Mouse (Mus musculus) T-cell, adult 2 months (primary cell): ENCODE data around the gene Tgm1.
A peak's percentile ranks its signal among the peaks of the same experiment; 100 is the strongest.

ENCODE experiments used
- DNase-seq: peaks from one replicate; pipeline ENCODE4 v3.0.0; 2022; ENCODE audit warnings: low spot score

Tgm1 gene

DNA sequence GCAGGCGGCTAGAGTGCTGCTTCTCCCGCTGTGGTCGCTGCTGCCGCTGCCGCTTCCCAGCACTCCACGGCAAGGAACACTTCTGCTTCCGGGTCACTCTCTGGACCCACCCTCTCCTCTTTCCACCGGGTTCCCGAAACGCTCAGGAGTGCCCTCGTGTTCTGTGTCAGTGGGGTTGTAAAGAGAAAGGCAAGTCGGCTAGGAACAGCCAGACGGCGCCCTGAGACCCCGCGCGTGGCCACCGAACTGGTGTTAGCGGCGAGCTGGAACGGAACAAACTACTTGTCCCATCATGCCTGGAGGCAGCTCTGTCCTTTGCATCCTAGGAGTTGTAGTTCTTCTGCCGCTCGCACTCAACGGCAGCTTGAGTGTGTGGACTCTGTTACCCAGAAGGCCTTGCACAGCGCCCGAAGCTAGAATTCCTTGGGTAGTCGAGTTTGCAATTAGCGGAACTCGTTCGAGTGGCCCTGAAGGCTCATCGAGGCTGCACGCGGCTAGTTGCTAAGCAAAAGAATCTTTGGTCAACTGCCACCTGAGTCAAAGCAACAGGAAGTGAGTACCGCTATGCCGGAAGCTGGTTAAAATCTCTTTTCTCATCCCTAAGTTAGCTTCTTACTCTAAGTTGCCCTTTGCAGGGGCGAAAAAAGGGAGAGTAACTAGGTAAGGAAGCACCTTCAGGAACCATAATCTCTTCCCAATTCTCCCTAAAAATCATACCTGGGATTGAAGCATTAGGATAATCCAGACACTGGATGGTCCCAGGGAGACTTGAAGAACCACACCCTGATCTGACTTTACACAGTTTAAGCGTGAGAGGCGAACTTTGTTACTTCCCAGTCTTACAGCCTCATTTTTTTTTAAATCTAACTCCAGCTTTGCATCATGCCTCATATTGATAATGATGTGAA is 41.6 kb downstream of the Tgm1 start, which contains the start of the genes Gmpr2 and Nedd8:
Gmpr2 (plus strand) TSS at position 109 of the 908 bp plus-strand sequence.
Nedd8 (minus strand) TSS at position 292 of the 908 bp plus-strand sequence.
- peak; percentile 92 for DNase-seq

DNA sequence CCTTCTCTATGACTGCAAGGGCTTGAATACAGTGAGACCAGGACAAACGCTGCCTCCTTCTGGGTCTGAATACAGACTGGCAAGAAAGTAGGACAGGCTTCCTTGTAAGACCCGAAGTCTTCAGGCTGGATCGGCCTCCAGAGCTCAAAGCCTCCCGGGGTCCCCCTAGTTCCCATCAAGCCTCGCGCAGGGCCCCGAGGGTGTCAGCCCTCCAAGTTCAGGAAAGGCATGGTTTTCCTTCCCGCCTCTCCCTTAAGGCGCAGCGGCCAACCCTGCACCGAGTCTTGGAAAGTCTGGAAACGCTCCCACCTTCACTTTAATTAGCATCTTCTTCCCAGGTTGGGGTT is 42.3 kb downstream of the Tgm1 start:
- DNase-seq, result peak; percentile 6

DNA sequence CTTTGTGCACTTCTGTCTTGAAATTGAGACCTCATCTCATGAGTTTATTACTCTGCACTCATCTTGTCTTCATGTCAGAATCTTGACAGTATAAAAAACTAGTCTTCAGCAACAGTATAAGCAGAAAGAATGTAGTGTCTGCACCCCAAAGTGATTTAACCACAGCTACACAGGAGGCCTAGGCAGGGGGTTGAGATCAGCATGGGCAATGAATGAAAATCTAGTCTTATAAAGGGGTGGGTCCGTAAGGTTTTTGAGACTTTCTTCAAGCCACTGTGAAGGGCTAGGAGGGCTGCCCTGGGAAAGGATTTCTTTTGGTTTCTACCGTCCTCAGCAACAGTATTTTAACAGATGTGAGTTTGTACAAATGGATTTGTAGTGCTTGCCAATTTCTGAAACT is 53.1 kb downstream of the Tgm1 start:
- no peak for DNase-seq

DNA sequence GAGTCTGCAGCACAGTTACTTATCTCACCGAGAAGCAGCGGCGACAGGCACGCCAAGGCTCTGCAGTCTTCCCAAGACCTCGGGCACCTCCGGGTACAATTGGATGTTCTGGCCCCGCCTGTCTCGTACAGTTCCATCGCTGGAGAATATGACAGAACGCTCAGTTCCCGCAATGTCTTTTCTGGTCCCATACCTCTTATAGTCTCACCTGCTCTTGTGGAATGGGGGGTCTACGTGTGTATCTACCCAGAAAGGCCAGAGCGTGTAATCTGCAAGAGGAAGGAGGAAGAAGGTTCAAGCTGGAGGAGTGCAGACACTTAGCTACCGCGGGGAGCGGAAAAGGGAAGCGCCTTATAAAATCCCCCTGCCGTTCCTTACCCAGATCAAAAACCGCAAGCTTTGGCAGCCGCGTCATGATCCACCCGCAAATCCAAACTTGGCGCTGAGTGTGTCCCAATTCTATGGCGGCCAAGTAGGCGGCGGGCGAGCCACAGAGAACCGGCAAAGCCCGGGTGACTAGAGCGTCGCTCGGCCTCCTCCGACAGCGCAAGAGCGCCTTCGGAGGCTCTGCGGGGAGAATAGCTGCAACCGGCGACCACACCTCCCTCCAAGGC is 53.7 kb downstream of the Tgm1 start, which contains the start of gene Mdp1:
Mdp1 (minus strand) TSS at position 549 of the 614 bp plus-strand sequence.
- peak; percentile 83 for DNase-seq

DNA sequence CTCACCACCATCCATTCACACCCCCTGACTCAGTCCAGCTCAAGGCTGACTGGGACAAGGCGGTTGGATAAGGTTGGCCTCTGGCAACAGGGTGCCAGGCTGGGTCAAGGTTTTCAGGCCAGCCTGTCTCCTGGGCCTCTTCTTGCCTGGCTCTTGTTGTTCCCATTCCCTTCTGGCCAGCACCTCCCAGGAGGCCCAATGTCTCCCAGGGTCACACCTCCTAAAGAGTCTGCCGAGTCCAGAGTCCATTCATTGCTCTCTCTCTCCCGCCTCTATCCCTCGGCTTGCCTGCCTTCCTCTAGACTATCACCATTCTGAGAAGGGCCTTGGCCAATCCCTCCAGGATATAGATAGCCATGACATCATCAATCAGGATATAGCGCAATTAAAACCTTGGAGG is 55.7 kb downstream of the Tgm1 start:
- DNase-seq, result no peak

DNA sequence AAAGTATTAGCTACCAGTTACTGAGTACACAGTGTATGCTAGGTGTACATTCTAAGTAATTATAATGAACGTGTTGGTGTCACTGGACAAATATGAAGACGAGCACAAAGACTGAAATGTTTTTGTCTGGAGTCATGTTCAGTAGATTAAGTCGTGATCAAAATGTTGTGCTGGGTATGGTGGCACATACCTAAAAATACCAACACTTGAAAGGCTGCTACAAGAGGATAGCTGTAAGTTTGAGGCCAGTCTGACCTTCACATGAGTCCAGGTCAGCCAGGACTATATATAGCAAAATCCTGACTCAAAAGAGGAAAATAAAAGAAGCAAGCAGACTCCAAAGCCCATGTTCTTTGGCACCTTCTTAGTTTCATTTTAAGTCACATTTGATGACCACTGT is 56.8 kb downstream of the Tgm1 start:
- DNase-seq, result no peak

DNA sequence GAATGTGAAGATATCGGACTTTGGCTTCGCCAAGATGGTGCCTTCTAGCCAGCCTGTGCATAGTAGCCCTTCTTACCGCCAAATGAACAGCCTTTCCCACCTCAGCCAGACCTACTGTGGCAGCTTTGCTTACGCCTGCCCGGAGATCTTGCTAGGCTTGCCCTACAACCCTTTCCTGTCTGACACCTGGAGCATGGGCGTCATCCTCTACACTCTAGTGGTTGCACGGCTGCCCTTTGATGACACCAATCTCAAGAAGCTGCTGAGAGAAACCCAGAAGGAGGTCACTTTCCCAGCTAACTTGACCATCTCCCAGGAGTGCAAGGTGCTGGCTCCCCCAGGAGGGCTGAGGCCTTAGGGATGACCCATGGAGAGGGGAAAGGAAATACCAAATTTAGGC is 62.2 kb downstream of the Tgm1 start:
- DNase-seq, result no peak
